Mouse (Mus musculus): ENCODE data around the gene Slc25a41. TPM values are rescaled to one million over a fixed set of nuclear protein-coding genes. Genes with fewer than 3 reads are reported as not detected.
"Not testable (repeated sequence)": the region's sequence is repeated elsewhere in the genome, so short reads cannot be mapped to it uniquely, and the experiment has no call there.

The Slc25a41 gene
- total RNA-seq, 2 experiments from 2014 or later = not detected

GRCm38 (mm10) chr17:57051679-57052078 lies 10.2 kb upstream of the Slc25a41 start:
- not testable (repeated sequence) for ATAC-seq (replicated peaks; ENCODE audit: low FRiP score, poor library complexity, severe bottlenecking)

DNA sequence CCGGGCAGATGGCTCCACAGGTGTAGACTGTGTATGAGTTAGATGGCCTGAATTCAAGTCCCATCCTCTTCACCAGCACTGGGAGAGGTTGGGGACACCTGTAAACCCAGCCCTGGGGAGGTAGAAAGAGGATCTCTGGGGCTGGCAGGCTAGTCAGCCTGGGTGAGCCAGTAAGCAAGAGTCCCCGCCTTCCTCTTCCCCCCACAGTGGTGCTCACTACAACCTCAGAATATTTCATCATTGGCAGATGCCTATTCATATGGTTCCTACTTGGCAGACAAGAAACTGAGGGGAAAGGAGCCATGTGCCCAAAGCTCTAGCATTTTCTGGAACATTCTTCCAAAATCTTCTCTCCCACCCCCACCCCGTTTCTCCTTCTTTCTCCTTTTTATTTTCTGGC lies 7.4 kb upstream of the Slc25a41 start:
- ATAC-seq (replicated peaks; ENCODE audit: low FRiP score, poor library complexity, severe bottlenecking) = no peak

DNA sequence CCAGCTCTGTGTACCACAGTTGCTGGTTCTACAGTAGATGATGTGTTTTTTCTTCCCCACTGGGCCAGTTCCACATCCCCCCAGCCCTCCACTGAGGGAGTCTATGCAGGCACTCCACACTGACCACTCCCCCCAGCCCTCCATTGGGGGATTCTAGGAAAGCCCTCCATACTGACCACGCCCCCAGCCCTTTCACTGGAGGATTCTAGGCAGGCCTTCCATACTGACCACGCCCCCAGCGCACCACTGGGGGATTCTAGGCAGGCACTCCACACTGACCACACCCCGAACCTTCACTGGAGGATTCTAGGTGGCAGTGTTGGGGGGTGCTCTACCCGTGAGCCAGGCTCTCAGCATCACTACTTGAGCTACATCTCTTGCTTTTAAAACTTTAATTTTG lies 6.0 kb upstream of the Slc25a41 start:
- no peak for ATAC-seq (replicated peaks; ENCODE audit: low FRiP score, poor library complexity, severe bottlenecking)

DNA sequence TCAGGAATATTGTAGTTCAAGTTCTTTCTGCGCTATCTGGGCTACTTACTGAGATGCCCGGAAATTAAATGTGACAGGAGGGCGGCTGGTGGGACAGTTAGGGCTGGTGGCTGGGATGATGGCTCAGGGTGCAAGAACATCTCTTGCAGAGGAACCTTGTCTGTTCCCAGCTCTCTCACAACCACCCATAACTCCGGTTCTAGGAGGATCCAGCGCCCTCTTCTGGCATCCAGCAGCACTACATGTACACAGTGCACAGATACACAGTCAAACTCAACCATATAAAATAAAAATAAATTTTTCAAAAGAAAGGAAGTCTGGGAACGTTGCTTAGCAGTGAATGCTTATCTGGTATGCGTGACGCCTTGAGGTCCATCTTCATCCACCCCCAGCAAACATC lies 2.5 kb downstream of the Slc25a41 start:
- ATAC-seq (replicated peaks; ENCODE audit: low FRiP score, poor library complexity, severe bottlenecking) = no peak

GRCm38 (mm10) chr17:57032854-57033253 lies 8.6 kb downstream of the Slc25a41 start:
- ATAC-seq (replicated peaks; ENCODE audit: low FRiP score, poor library complexity, severe bottlenecking) = no peak

- ATAC-seq (replicated peaks; ENCODE audit: low FRiP score, poor library complexity, severe bottlenecking) = peak; percentile 88
Measured at GRCm38 (mm10) chr17:57031661-57032420, 9.6 kb downstream of the Slc25a41 start.

GRCm38 (mm10) chr17:57030931-57031660 lies 10.4 kb downstream of the Slc25a41 start, which contains the start of gene Khsrp:
Khsrp (minus strand) TSS chr17:57031522.
- ATAC-seq (replicated peaks; ENCODE audit: low FRiP score, poor library complexity, severe bottlenecking) = no peak

- ATAC-seq (replicated peaks; ENCODE audit: low FRiP score, poor library complexity, severe bottlenecking) = peak; percentile 63
Measured at GRCm38 (mm10) chr17:57029691-57030090, 11.8 kb downstream of the Slc25a41 start.

GRCm38 (mm10) chr17:57027471-57027870 lies 14.0 kb downstream of the Slc25a41 start:
- ATAC-seq (replicated peaks; ENCODE audit: low FRiP score, poor library complexity, severe bottlenecking) = no peak

- no peak for ATAC-seq (replicated peaks; ENCODE audit: low FRiP score, poor library complexity, severe bottlenecking)
Measured at GRCm38 (mm10) chr17:57020960-57021359, 20.5 kb downstream of the Slc25a41 start.

DNA sequence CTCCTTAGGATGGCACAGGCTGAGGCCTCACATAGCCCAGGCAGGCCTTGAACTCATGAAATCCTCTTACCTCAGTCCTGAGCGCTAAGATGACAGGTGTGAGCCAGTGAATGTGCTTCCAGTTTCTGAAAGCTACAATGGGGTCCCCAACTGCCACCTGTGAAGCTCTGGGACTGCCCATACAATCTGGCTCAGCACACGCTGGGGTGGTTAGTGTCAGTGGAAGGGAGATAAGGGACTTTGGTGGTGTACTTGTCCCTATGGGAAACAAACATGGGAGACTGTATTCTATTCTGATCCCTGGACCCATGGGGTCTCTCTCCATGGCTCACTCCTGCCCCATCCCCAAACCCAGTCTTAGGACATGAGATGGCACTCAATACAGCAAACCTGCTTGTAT lies 21.8 kb downstream of the Slc25a41 start:
- peak; percentile 77 for ATAC-seq (replicated peaks; ENCODE audit: low FRiP score, poor library complexity, severe bottlenecking)

DNA sequence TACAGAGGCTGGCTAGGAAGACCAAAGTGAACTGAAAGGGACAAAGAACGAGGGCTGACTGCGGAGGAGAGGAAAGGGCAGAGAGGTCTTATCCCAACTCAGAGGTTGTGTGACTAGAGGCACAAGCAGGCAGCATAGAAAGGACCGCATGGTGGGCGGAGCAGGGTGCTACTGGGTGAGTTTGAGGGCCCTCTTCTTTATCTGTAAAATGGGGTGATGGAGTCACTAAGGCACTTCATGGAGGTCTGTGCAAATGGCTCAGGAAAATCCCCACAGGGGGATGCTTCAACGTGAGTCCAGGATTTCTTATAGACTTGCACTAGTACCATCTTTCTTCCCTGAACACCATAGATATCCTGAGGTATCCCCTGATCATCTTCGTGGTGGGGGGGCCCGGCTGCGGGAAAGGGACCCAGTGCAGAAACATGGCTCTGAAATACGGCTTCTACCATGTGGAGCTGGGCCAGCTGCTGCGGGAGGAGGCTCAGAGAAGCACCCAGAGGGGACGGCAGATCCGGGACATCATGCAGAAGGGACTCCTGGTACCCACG lies 29.1 kb downstream of the Slc25a41 start:
- no peak for ATAC-seq (replicated peaks; ENCODE audit: low FRiP score, poor library complexity, severe bottlenecking)

GRCm38 (mm10) chr17:57011236-57012141 lies 30.0 kb downstream of the Slc25a41 start, which contains the start of the genes Gtf2f1 and Gm17949:
Gtf2f1 (minus strand) TSS chr17:57011288.
Gm17949 (plus strand) TSS chr17:57011469.
- ATAC-seq (replicated peaks; ENCODE audit: low FRiP score, poor library complexity, severe bottlenecking) = peak; percentile 88

GRCm38 (mm10) chr17:57010911-57011235 lies 30.6 kb downstream of the Slc25a41 start:
- peak; percentile 57 for ATAC-seq (replicated peaks; ENCODE audit: low FRiP score, poor library complexity, severe bottlenecking)

DNA sequence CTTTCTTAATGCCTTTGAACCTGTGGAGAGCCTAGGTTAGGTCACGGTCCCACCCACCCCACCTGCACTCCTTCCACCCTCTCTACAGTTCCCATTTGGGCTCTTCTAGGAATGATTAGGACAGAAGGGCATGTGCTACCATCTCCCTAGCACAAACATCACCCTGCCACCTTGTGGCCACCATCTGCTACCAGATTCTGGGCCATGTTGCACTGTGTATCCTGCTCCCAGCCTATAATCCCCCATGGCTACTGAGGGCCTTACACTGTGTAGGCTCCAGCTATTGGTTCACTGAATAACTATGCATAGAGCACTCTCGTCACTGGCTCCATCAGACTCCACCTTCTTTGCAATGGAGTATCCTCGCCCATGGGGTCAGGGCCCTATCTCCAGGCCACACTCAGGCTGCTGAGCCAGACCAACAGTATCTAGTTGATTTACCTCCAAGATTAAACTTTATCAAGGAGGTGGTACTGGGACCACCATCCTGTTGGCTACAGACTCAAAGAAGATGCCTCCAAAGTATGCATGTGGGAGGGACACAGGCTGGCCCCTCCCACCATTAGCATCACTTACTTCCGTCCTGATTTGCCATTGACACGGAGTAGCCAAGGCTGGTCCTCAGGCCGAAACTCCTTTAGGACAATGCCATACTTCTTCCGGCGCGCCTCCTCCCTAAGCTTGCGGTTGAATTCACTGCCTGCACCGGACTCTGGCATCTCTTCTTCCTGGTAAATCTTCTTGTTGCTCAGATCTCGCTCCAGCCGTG lies 34.1 kb downstream of the Slc25a41 start:
- no peak for ATAC-seq (replicated peaks; ENCODE audit: low FRiP score, poor library complexity, severe bottlenecking)

DNA sequence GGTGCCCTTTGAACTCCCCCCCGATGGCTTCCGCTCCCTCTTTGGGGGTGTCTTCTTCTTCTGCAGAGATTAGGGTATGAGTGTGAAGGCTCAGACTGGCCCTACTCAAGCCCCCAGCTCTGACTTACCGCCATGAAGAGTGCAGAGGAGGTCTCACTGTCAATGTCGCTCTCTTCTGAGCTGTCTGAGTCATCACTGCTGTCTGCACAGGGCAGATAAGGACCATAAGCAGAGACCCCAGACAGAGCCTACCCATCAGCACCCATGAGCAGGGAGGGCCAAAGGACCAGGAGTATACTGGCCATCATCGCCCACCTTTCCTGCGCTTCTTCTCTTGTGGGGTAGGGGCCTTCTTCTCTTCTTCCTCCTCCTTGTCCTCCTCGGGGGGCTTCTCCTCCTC lies 37.5 kb downstream of the Slc25a41 start:
- ATAC-seq (replicated peaks; ENCODE audit: low FRiP score, poor library complexity, severe bottlenecking) = no peak

- no peak for ATAC-seq (replicated peaks; ENCODE audit: low FRiP score, poor library complexity, severe bottlenecking)
Measured at GRCm38 (mm10) chr17:57001228-57001627, 40.2 kb downstream of the Slc25a41 start.

DNA sequence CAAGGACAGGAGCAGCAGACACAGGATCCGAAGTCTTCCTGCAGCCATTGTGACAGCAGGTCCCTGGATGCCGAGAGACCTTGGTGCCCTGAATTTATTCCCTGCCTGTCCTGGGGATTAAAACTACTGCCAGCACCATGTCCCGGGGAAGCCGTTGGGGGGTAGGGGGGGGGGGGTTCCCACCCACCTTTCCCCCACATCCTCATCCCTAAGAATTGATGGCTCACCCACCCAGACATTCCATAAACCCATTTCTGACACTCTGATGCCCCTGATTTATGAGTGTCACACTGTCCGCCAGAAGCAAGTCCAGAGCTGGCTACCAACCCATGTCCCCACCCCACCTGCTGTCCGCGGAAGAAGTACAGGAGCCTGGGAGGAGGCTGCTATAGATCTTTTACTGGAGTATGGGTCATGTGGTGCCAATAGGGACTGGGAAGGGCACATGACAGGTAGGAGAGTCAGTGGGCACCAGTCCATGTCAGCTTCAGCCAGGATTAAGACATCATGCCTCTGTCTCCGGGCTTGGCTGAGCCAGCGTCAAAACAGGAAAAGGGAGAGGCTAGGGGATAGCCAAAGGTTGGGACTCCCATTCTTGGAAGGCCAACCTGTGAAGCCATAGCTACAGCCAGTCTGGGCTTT lies 41.4 kb downstream of the Slc25a41 start, which contains the start of gene Pspn:
Gene Pspn, minus strand, starts transcription at position 51 of the 642 bp plus-strand sequence.
- ATAC-seq (replicated peaks; ENCODE audit: low FRiP score, poor library complexity, severe bottlenecking) = no peak

GRCm38 (mm10) chr17:56999414-56999813 lies 42.0 kb downstream of the Slc25a41 start:
- no peak for ATAC-seq (replicated peaks; ENCODE audit: low FRiP score, poor library complexity, severe bottlenecking)

All from erythroblast, adult 5-6 weeks (primary cell).